Mouse (Mus musculus) WW6 (cell line): ENCODE data around the gene Slc27a4.

Experiments
- DNase-seq: peaks from one replicate; pipeline ENCODE4 v3.0.0-alpha.2; 2013; ENCODE audit warnings: low read depth, low spot score

The Slc27a4 gene

GRCm38 (mm10) chr2:29820025-29820817, 17.8 kb downstream of the Slc27a4 start, which contains the start of gene Urm1:
Gene Urm1, plus strand, starts transcription at chr2:29820075.
- peak; percentile 93 for DNase-seq

GRCm38 (mm10) chr2:29826318-29826925, 24.0 kb downstream of the Slc27a4 start:
- no peak for DNase-seq

GRCm38 (mm10) chr2:29826926-29827708, 24.7 kb downstream of the Slc27a4 start:
- DNase-seq, result peak; percentile 94

GRCm38 (mm10) chr2:29827709-29828024, 25.2 kb downstream of the Slc27a4 start:
- no peak for DNase-seq

GRCm38 (mm10) chr2:29831106-29831505, 28.7 kb downstream of the Slc27a4 start:
- DNase-seq, result no peak

GRCm38 (mm10) chr2:29833796-29834195, 31.4 kb downstream of the Slc27a4 start:
- no peak for DNase-seq

GRCm38 (mm10) chr2:29835391-29835899, 33.0 kb downstream of the Slc27a4 start:
- peak; percentile 71 for DNase-seq

- DNase-seq, result no peak
These were observed 37.0 kb downstream of the Slc27a4 start for GRCm38 (mm10) chr2:29839460-29839859.

- DNase-seq, result no peak
These were observed 41.0 kb downstream of the Slc27a4 start for GRCm38 (mm10) chr2:29843231-29844105.

GRCm38 (mm10) chr2:29844115-29844514, 41.7 kb downstream of the Slc27a4 start:
- no peak for DNase-seq

GRCm38 (mm10) chr2:29844661-29845060, 42.2 kb downstream of the Slc27a4 start:
- DNase-seq, result no peak

GRCm38 (mm10) chr2:29845636-29846035, 43.2 kb downstream of the Slc27a4 start:
- DNase-seq, result no peak

- DNase-seq, result no peak
These were observed 43.8 kb downstream of the Slc27a4 start for GRCm38 (mm10) chr2:29846061-29846853.

- DNase-seq, result no peak
These were observed 44.5 kb downstream of the Slc27a4 start for GRCm38 (mm10) chr2:29846911-29847310.

GRCm38 (mm10) chr2:29849041-29849440, 46.6 kb downstream of the Slc27a4 start:
- no peak for DNase-seq

GRCm38 (mm10) chr2:29849841-29850480, 47.5 kb downstream of the Slc27a4 start:
- DNase-seq, result no peak

GRCm38 (mm10) chr2:29852957-29853485, 50.6 kb downstream of the Slc27a4 start:
- no peak for DNase-seq

- DNase-seq, result no peak
These were observed 51.3 kb downstream of the Slc27a4 start for GRCm38 (mm10) chr2:29853736-29854135.

- no peak for DNase-seq
These were observed 53.3 kb downstream of the Slc27a4 start for GRCm38 (mm10) chr2:29855585-29856210.
